Mouse (Mus musculus) megakaryocyte, embryonic 14.5 days (primary cell): ENCODE measurements around the gene Parp9.

ENCODE experiments used
- FLI1 ChIP-seq: IDR thresholded peaks from 2 replicates; pipeline ENCODE4 v1.6.1; 2012; ENCODE audit warnings: low read length, inconsistent platforms, mixed read lengths
- GATA1 ChIP-seq: IDR thresholded peaks from 3 replicates; pipeline ENCODE4 v1.6.1; 2012; ENCODE audit warnings: mixed read lengths, low read length, inconsistent platforms, borderline replicate concordance

DNA sequence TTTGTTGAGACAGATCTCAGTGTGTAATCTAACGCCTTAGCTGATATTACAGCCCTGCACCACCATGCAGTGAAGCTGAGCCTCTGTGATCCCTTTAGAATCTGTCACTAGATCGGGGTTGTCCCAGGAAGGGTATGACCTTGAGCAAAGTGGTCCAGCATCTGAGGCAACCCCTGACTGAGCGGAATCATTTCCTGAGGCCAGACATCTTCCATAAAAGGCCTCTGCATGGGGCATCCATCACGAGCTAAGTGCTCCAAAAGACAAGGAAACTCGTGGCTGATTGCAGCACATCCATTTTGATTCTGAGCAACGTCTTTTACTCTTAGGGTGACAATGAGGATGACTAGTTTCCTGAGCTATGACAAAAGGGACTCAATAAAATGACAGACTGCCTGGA lies 43.3 kb upstream of the Parp9 start:
- TF ChIP-seq GATA1 (no peak), FLI1 (no peak)
